Mouse (Mus musculus): ENCODE results near the gene Pecr. TPM values are rescaled to one million over a fixed set of nuclear protein-coding genes. Genes with fewer than 3 reads are reported as not detected.

Gene Pecr
- total RNA-seq, 4 experiments from 2014 or later = 9.5 to 12.4 (median 12.2) TPM

Other genes starting within 250 kb of the Pecr start
- 10 to 100 TPM; 33.3 to 40.4 (median 37.5) TPM for gene Mreg, start 72.0 kb downstream of the Pecr start, total RNA-seq (2022)
- not detected for gene Tmem169, start 55 bp upstream of the Pecr start, total RNA-seq (2022)
- gene Xrcc5, start 23.1 kb upstream of the Pecr start, total RNA-seq (2022) = 10 to 100 TPM; 17.7 to 19.4 (median 19.3) TPM

Data from heart, adult 8-10 months (tissue).